Mouse (Mus musculus) right cerebral cortex, postnatal 10 days (tissue): ENCODE measurements around the gene Rabac1.

Experiments used
- DNase-seq, 2 experiments: peaks; one replicate each; pipeline ENCODE4 v3.0.0; 2021; ENCODE audit warnings: low spot score in 2 of 2

The Rabac1 gene

DNA sequence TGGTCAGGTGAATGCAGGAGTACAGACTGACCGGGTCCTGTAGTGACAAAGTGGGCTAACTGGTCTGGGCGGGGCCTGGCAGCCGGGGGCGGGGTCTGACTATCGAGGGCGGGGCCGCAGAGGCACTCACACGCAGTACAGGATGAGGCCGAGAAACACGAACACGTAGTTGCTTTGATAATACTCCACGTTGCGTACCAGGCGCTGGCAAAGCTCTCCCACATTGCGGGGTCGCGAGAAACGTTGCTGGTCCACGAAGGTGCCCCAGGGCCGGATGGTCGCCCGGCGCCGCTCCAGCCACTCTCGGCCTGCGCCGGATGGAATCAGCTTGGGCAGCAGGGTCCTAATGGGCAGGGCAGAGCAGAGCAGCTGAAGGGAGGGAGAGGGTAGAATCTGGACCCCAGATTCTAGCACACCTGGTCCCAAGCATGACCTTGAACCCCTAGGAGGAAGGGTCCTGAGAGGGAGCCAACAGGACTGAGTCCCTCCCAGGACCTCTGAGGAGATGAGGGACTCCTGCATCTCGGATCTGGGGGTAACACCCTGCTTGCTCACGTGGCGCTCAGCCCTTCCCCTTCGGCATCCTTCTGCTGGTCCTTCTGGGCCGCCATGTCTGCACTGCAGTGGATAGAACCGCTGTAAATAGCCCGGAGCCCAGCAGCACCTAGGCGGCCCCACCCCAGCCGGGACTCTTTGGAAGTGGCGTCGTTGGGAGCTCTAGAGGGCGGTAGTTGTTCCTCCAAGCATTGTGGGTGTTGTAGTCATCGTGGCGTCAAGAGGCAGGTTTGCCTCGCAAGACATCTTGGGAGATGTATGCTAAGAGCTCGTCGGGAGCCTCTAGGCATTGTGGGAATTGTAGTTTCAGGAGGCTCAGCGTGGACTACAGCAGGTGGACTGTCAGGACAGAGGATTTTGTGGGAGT is at the start of gene Rabac1:
TSS of gene Rabac1 (minus strand) at position 783 of the 922 bp plus-strand sequence.
- peak; percentile 95 to 98 for DNase-seq

DNA sequence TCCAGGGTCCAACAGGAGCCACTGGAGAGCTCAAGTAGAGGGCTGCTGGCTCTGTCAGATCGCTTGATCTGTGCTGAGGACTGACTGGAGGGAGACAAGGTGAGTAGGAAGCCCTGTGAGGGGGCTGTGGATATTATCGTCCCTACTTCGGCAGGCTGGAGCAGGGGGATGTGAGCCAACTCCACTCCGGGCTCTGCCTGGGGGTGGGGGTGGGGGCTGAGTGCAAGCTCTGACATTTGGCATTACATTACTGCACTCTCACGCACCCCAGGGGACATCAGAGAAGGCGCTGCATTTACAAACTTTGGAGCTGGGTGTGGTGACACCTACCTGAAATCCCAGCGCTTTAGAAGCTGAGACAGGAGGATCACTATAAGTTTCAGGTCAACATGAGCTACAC is 39.0 kb upstream of the Rabac1 start:
- DNase-seq, result no peak

DNA sequence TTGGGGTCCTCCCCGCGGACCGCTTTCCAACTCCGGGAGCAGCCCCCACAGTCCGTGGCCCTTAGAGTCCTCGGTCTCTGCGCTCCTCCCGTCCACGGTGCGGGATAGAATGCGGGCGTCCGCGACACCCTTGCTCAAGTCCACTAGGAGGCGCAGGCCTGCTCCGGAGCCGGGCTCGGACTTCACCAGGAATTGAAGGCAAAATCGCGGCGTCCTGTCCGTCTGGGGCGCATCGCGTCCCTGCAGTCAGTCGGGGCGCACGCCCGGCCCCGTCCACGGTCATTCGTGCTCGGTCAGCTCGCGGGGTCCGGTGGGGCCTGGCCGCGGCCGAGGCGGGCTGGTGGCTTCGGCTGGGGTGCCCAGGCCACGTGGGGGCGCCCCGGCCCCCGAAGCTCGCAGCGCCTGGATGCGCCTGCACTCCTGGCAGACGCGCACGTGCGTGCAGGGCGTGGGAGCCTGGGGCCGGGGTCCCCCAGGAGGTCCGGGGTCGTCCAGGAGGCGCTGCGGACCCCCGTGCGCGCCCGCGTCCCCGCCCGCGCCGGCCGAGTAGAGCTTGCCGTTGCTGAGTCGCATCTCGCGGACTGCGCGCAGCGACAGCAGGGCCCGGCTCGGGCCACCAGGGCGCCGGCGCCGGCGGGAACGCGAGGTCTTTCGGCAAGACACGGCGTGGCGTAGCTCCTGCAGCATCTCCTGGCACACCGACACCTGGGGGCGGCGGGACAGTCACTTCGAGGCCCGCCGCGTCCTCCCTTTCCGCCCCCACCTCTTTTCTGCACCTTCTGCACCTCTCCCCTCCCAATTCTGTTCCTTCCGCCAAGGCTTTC is 37.7 kb upstream of the Rabac1 start:
- DNase-seq, result peak; percentile 81

DNA sequence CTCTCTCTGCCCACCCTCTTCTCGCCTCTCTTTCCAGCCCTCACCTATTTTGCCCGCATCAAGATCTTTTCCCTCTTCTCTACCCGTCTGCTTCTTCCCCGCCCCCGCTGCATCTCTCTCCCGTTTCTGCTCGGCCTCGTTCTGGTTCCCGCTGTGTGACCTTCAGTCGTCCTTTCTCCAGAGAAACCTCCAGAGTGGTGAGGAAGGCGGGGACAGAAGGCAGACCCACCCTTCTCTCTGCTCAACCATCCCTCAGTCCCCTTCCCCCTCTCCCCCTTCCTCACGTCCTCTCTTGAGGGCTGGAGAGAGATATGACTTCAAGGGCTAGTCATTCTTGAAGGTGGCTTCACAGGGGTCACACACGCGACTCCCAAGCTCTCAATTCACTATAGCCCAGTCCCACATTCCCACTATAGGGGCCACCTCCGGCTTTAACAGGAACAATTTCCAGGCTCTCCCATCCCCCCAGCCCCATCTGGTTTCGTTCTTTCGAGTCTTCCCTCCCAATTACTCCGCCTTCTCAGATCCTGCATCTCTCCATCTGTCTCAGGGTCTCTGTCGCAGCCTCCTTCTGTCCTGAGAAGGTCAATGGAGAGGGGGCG is 36.6 kb upstream of the Rabac1 start:
- DNase-seq, result peak; percentile 89 to 91

DNA sequence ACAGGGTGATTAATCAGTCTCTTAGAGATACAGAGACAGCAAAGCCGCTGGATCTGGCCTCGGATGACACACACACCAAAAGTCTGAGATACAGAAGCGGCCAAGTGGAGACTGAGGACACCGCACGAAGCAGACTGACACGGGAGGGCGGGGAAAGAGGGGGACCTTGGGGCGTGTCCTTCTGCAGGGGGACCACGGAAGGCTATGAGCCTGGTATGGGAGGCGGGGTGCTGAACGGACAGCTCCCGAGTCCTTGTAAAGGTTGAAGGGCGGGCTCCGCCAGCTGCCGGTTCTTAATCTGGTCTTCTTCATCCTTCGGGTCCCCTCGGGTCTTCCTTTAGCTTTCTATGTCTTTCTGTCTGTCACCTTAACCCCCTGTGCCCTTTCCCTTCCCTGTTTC is 36.1 kb upstream of the Rabac1 start:
- DNase-seq, result peak; percentile 70 to 77

DNA sequence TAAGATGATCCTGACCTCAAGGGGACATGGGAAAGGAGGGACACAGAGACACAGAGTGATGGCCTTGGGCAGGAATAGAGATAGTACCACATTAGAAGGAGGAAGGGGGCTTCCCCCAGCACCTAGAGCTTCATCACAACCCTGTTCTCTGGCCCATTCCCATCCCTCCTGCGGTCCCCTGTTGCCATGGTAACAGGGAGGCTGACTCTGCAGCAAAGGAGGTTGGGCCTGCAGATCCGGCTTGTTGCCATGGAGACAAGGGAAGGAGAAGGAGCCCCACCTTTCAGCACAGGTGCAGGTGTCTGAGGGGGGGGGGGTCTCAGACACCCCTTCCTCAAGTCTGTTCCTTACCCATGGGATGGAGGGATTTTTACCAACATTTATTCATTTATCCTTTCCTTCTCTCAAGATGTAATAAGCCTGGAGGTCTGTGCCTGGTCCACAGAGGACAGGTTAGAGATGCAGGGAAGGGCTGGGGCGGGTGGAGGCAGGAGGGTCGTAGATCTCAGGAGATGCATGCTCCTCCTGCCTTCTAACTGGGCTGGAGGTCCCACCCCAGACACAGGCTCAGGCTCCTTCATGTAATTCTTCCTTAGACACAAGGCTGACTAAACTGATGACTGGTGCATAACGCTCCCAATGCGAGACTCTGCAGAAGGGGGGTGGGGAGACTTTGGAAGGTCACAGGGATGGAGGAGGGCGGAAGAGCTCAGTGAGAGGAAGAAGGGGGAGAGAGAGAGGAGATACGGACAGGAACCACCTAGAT is 35.2 kb upstream of the Rabac1 start:
- DNase-seq, result peak; percentile 92 to 94

DNA sequence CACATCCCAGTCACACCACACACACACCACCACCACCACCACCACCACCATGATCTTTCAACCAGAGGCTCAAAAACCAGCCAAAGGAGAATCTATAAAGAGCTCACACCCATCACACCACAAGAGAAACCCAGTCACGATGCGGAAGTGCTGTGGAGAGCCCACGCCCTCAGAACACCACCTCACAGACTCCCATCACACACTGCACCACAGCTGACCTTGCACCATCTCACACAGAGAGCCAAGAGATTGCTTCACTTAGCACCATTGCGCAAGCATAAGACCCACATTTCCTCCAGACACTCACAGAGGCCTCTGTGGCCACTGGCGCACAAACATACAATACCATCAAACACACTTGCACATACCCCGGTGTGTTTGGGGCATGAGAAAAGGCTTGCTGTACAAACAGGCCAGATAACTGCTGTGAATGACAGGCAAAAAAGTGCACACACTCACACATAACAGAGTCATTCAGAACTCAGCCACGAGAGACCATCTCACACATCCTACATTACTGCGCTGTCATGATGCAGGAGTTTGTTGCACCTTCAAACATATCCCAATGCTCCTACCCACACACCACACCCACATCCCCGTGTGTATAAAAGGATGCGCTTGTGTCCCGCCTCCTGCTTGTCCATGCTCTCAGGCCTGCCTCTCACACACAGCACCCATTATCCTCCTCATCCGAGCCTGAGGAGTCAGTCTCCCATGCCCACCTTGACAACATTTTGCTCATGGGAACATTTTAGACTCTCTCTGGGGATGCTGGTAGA is 34.2 kb upstream of the Rabac1 start:
- DNase-seq, result peak in 1 of 2 experiments; percentile 69

DNA sequence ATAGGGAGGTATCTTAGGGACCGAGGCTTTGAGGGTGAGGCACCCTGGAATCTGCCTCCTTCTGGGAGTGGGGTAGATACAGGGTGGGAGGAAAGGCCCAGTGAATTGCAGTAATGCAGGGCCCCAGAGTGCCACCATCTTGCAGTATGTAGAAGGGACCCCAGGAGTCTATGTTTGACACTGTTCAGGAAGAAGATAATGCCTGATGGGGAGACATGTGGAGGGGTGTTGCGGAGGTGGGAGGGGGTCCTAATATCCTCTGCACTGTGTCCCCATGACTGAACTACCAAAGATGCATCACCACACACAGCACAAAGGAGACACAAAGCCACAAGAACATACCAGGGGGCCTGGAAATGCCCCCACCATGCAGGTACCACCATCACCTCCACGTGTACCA is 33.6 kb upstream of the Rabac1 start:
- DNase-seq, result no peak

DNA sequence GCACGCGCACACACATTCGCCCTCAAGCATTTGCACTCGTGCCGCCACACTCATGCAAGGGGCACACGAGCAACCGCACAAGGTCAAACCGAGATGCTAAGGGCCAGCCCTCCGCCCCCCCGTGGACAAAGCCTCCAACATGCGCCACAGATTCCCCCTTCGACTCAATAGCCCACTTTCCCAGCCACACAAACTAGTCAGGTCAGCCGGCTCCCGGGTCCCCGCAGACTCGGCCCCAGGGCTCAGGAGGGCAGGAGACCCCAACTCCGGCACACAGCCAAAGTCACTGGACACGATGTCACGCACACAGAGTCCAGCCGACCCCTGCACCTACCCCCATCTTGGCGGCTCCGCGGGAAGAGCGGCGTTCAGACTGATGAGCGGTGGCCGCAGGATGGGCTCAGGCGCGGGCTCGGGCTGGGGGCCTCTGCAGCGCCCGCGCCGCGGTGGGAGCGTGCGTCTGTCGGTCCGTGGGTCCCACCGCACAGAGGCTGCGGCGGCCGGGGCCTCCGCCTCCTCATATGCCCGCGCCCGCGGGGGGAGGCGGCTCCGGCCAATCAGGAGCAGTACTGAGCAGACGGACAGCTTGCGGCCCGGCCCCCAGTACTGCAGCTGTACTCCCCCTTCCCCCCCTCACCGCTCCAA is 33.0 kb upstream of the Rabac1 start, which contains the start of gene Atp1a3:
TSS of gene Atp1a3 (minus strand) at position 538 of the 645 bp plus-strand sequence.
- DNase-seq, result peak; percentile 95 to 96

DNA sequence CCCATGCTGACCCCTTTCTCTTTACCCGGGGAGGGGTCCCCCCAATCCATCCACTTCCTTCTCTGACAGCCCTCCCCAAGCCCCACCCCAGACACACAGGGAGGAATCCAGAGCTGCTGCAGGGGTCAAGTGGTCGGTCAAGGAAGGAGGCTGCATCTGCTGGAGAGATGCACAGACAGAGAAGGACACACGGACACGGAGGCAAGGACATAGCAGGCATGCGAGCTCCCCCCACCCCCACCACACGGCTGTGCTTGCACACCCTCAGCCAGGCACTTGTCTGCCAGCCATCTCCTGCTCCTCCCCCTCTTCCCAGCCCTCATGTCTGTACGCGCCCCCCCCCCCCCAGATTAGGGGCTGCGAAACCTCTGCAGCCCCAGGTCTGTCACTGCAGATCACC is 32.3 kb upstream of the Rabac1 start:
- peak; percentile 59 to 65 for DNase-seq

DNA sequence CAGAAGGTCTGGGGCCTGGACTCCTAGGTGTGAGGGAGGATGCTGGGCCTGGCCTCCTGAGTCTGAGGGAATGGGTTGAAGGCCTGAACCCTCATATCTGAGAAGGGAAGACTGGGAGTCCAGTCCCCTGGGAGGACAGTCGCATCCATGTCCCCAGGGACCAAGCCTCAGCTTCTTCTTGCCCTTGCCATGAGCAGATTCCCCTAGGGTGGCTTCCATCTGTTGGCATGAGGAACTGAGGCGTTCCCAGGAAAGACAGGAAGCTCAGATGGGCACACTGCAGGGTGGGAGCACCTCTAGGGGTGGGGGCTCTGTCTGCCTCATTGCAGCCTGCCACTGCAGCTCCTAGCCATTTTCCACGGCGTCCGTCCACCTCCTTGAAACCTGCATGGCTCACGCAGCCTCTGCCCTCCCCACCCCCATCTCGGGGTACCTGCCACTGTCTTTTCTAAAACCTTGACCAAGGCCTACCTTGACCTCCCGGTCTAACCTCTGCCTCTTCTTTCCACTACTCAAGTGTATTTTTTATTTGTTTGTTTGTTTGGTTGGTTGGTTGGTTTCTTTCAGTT is 31.4 kb upstream of the Rabac1 start:
- peak in 1 of 2 experiments; percentile 64 for DNase-seq

DNA sequence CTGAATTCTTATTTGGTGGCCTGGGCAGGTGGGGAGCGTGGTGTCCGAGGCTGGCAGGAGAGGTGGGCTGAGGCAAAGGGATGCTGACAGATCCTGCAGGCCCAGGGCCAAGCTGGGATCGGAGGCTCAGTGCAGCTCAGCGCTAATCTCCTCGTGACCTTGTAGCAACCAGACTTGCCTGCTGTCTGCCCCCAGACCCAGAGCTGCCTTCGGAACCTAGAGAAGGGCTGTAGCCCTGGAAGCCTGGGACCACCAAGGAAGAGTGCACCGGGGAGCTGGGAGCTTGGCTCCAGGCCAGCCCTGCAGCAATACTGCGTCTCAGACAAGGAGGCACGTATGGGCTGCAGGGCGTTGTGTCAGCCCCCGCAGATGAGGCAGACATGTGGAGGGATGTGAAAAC is 30.7 kb upstream of the Rabac1 start:
- DNase-seq, result peak; percentile 63 to 64

DNA sequence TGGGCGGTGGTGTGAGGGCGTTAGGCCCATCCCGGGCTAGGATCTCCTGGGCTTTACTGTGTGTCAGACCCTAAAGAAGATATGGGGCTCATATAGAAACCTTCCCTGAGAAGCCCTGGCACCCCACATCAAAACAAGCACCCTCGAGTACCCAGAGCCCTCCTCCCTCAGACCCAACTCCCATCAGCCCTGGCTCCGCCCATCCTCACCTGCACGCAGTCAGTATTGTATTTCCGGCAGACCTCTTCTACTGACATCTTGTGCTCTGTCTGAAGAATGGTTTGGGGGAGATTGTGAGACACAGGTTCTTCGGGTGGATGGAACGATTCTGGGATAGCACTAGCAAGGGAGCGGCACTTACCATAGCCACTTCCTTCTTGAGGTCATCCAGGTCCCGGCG is 28.2 kb upstream of the Rabac1 start:
- DNase-seq, result no peak

DNA sequence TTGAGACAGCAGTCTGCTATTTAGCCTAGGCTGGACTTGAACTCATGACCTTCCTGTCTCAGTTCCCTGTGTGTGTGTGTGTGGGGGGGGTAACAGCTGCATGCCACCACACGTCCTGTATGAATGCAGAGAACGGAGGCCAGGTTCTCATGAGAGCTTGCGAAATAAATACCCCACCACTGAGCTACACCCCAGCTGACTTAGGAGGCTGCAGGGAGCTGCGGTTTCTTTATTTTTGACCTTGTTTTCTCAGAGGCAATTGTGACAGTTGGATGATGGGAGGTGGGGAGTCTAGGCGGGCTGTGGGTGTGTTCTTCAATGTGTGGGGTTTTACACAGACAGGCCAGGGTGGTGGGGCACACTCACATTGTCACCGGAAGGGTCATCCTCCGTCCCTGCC is 27.7 kb upstream of the Rabac1 start:
- no peak for DNase-seq

DNA sequence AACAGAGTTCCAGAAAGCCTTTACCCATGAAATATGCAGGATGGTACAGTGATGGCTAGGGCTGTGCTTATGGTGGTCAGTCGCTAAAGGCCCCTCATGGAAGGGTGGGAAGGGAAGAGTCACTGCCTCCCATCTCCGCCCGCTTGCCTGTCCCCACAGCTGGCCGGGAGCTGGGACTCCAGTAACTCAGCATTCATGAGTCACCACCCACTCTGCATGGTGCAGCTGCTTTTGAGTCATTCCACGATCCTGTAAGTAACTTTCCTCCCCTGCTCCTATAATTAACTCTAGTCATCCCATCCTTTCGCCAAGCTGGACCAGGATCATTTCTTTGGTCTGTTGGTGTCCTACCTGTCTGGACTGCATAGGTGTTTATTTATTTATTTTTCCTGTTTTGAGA is 20.5 kb upstream of the Rabac1 start:
- DNase-seq, result no peak

DNA sequence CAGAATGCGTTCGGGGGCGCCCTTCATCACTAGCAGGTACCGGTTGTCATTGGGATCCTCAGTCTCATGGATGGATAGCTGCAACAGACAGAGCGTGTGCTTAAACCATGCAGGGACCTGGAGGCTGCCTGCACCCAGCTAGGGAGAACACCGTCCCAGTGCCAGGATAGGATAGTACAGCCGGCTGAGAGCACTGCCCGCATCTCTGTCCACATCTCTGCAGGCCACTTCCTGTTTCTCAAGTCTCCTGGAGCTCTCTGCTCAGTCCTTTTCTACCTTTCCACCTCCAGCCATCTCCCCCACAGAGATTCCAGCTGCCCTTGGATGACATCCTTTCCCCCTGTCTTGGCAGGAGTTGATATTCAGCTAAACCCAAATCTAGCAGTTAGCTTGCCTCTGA is 17.9 kb upstream of the Rabac1 start:
- no peak for DNase-seq

DNA sequence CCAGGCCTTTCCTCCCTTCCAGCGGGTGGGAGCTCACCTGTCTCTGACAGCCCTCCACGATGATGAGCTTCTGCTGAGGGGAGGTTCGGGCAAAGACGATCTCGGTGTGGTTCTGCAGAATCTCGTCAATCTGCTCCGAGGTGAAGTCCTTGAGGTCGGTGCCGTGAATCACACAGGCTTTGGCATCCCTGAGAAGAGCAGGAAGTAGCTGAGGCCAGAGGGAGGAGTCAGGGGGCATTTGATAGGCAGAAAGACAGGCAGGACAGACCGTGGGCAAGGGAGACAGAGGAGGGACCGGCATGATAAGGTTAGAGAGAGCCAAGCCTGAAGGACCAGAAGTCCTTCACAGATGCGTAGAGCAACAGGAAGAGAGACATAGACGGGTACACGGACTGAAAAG is 15.4 kb upstream of the Rabac1 start:
- DNase-seq, result no peak

DNA sequence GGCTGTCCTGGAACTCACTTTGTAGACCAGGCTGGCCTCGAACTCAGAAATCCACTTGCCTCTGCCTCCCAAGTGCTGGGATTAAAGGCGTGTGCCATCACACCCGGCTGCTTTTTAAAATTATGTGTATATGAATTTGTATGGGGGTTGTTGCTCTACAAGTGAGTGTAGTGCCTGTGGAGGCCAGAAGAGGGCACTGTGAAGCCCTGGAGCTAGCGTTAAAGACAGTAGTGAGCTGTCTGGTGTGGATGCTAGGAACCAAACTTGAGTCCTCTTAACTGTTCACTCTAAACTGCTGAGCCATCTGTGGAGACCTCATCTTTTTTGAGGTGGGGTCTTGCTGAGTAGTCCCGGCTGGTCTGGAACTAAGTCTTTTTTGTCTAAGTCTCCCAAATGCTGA is 13.2 kb upstream of the Rabac1 start:
- DNase-seq, result peak in 1 of 2 experiments; percentile 40

DNA sequence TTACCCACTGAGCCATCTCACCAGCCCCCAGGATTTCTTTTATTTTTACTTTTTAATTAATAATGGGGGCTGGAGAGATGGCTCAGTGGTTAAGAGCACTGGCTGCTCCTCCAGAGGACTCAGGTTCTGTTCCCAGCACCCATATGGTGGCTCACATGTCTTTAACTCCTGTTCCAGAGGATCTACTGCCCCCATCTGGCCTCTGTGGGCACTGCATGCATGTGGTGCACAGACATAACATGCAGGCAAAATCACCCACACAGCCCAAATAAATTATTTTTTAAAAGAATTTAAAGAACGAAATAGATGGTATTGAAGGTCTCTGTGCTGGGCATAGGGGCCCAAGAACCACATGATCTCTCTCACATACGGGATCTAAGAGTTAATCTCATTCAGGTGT is 11.8 kb upstream of the Rabac1 start:
- DNase-seq, result peak in 1 of 2 experiments; percentile 36

DNA sequence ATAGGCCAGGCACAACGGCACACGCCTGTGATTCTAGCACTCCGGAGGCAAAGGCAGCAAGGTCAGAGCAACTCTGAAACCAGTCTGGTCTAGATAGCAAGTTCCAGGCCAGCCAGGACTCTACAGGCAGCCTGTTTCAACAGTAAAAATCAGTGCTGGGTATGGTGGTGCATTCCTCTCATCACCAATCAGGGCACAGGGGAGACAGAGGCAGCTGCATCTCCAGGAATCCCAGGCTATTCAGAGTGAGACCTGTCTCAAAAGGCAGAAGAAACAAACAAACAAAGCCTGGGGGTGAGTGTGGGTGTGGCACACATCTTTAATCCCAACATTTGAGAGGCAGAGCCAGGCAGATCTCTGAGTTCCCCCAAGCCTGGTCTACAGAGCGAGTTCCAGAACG is 10.8 kb upstream of the Rabac1 start:
- DNase-seq, result no peak
